Mouse (Mus musculus) lung, postnatal 25 days (tissue): ENCODE results near the gene Gm20906.
"Not testable (repeated sequence)": the region's sequence is repeated elsewhere in the genome, so short reads cannot be mapped to it uniquely, and the experiment has no call there.

Source experiments
- DNase-seq: peaks from one replicate; pipeline ENCODE4 v3.0.0; 2022; ENCODE audit warnings: low spot score

The Gm20906 gene

DNA sequence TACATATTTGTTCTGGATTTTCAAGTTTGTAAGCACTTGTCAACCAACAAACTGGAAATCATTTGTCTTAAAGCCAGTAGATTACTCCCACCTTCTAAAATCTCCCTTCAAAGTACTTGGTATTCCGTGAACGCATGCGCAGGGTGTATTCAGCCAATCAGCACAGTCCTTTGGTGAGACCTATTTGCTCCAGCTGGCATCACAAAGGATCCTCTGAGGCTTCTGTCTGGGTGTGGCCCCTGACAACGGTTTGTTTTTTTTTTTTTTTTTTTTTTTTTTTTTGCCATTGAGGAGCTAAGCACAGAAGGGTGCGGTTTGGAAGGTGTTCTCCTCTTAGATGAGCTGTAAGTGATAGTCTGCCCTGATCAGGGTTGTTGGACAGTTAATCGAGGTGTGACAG, at the start of gene Gm20906:
Gene Gm20906 (plus strand): TSS at position 301 of the 400 bp plus-strand sequence.
- DNase-seq: not testable (repeated sequence)
